Mouse (Mus musculus) cortical plate, adult 2 months (tissue): ENCODE results near the gene Ern1.

Source experiments
- CTCF ChIP-seq: fragments of 200-500 bp; IDR thresholded peaks from 2 replicates; pipeline ENCODE4 v1.5.1; 2011; ENCODE audit warnings: mild to moderate bottlenecking, control low read depth, low read length; ENCODE audit not compliant: insufficient read depth; ENCODE audit errors: extremely low read depth
- POLR2A ChIP-seq: fragments of 200-500 bp; IDR thresholded peaks from 2 replicates; pipeline ENCODE4 v1.6.1; 2011; ENCODE audit warnings: mild to moderate bottlenecking, low read length, control low read depth; ENCODE audit not compliant: insufficient read depth; ENCODE audit errors: extremely low read depth

GRCm38 (mm10) chr11:106355382-106356128, 132.1 kb downstream of the Ern1 start:
- no peak for TF ChIP-seq CTCF
- no peak for TF ChIP-seq POLR2A
